Mouse (Mus musculus) erythroblast, embryonic 14.5 days (primary cell): ENCODE results near the gene Zfp352.
"Not testable (repeated sequence)": the region's sequence is repeated elsewhere in the genome, so short reads cannot be mapped to it uniquely, and the experiment has no call there.

Source experiments
- GATA1 ChIP-seq: IDR thresholded peaks from 2 replicates; pipeline ENCODE4 v1.6.1; 2012; ENCODE audit warnings: low read length, inconsistent platforms, mixed read lengths
- TAL1 ChIP-seq: IDR thresholded peaks from 3 replicates; pipeline ENCODE4 v1.6.1; 2012; ENCODE audit warnings: low read length, inconsistent platforms, mixed read lengths

DNA sequence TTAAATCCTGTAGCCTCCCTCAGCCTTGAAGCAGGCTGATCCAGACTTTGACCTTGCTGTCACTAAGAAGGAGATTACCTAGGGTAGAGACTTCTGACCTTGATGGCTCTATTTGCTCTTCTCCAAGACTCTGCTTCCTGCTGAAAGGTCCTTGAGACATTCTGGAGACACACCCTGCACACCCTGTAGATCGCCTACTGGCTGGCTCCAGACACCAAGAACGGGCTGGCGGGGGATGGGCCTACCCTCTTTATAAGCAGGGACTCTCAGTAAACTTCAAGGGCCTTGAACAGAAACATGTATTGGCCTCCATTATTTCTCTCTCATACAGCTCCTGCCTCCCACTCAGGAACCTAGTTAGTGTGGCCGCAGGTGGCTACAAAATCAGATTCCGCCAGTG, 17.0 kb downstream of the Zfp352 start:
- not testable (repeated sequence) for TF ChIP-seq GATA1, TAL1
